Mouse (Mus musculus) ovary, adult 18-20 months (tissue): Measurements from ENCODE around the gene Mrpl41.

ENCODE experiments used
- DNase-seq: peaks from one replicate; pipeline ENCODE4 v3.0.0; 2022; ENCODE audit warnings: low spot score, mixed read lengths

Mrpl41 gene

GRCm38 (mm10) chr2:24935057-24935796 lies 39.7 kb downstream of the Mrpl41 start, which contains the start of gene Arrdc1:
TSS of gene Arrdc1 (minus strand) at chr2:24935252.
- DNase-seq = peak; percentile 94

GRCm38 (mm10) chr2:24934441-24934963 lies 40.4 kb downstream of the Mrpl41 start:
- no peak for DNase-seq

GRCm38 (mm10) chr2:24929593-24929992 lies 45.3 kb downstream of the Mrpl41 start:
- DNase-seq = no peak

GRCm38 (mm10) chr2:24929119-24929518 lies 45.8 kb downstream of the Mrpl41 start:
- DNase-seq = no peak

GRCm38 (mm10) chr2:24927810-24928479 lies 47.0 kb downstream of the Mrpl41 start:
- peak; percentile 43 for DNase-seq

- no peak for DNase-seq
Measured at GRCm38 (mm10) chr2:24926965-24927358, 47.9 kb downstream of the Mrpl41 start.

- no peak for DNase-seq
Measured at GRCm38 (mm10) chr2:24926345-24926964, 48.4 kb downstream of the Mrpl41 start.

GRCm38 (mm10) chr2:24925284-24925683 lies 49.6 kb downstream of the Mrpl41 start:
- DNase-seq = no peak
